Mouse (Mus musculus) heart, adult 2 months (tissue): Measurements from ENCODE around the gene Ankrd11.

Experiments
- CTCF ChIP-seq: fragments of 200-600 bp; IDR thresholded peaks from 2 replicates; pipeline ENCODE4 v1.8.1; 2022; ENCODE audit warnings: antibody characterized with exemption, mild to moderate bottlenecking, moderate library complexity
- EP300 ChIP-seq: fragments of 200-500 bp; IDR thresholded peaks from 2 replicates; pipeline ENCODE4 v1.6.1; 2011; ENCODE audit warnings: low read depth, low read length, control low read depth; ENCODE audit not compliant: insufficient read depth
- POLR2A ChIP-seq: fragments of 200-500 bp; IDR thresholded peaks from 2 replicates; pipeline ENCODE4 v1.6.1; 2011; ENCODE audit warnings: mild to moderate bottlenecking, low read depth, low read length, control low read depth; ENCODE audit not compliant: insufficient read depth

DNA sequence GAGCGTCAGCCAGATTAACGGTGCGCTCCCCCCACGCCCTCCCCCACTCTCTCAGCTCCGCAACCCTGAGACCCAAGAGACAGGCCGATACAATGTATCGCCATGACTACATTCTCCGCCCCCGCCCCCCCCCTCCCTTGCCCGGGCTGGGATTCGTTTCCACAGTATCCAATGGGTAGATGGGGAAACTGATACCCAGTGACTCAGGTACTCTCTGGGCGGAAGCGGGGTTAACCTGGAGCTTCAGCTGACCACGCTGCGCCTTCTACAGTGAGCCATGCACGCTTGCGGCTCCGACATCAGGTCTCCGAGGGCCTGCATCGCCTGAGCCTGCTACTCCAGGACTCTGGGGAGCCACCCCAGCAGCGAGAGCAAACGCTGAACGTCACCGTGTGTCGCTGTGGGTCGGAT lies 177.4 kb downstream of the Ankrd11 start:
- TF ChIP-seq CTCF = no peak
- no peak for TF ChIP-seq POLR2A
- no peak for TF ChIP-seq EP300
